Mouse (Mus musculus) monocyte, adult 5-6 weeks (primary cell): ENCODE results near the gene Enah. TPM values are rescaled to one million over a fixed set of nuclear protein-coding genes. Genes with fewer than 3 reads are reported as not detected.

ENCODE experiments used
- ATAC-seq: fragments of 153-309, 156-312 bp; replicated peaks from 2 replicates; pipeline ENCODE4 v1.8.0; 2017; ENCODE audit warnings: mild to moderate bottlenecking; ENCODE audit not compliant: low TSS enrichment, insufficient number of reproducible peaks, severe bottlenecking, poor library complexity, low FRiP score
- total RNA-seq: library from RNA; stranded (forward); fragments of 200-1000, 200-491, 200-594 nt; gene quantifications from 3 replicates; pipeline ENCODE4 v1.2.3, GENCODE M21; 2017

Enah gene
- total RNA-seq, 1 experiment from 2014 or later = not detected

DNA sequence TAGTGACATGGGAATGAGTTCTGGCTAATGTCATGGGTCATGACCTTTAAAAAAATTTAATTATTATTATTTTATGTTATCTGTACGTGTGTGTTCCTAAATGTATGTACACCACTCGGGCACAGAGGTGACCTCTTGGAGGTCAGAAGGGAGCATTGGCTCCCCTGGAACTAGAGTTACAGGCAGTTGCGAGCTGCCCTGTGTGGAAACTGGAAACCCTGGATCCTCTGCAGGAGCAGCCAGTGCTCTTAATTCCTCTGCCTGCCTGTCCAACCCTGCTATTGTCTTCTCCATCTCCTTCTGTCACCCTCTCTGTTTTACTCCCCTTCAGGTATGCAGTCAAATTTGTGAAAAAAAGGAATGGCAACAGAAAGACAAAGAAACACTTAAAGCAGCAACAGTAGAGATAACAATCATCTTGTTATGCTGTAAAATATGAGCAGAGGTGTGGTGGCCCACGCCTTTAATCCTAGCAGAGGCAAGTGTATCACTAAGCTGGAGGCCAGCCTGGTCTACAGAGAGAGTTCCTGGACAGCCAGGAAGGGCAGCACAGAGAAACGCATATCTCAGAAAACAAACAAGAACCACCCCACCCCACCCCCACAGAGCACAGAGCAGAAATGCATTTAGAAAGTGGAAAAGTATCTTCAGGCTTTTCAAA is 10.3 kb upstream of the Enah start:
- no peak for ATAC-seq

DNA sequence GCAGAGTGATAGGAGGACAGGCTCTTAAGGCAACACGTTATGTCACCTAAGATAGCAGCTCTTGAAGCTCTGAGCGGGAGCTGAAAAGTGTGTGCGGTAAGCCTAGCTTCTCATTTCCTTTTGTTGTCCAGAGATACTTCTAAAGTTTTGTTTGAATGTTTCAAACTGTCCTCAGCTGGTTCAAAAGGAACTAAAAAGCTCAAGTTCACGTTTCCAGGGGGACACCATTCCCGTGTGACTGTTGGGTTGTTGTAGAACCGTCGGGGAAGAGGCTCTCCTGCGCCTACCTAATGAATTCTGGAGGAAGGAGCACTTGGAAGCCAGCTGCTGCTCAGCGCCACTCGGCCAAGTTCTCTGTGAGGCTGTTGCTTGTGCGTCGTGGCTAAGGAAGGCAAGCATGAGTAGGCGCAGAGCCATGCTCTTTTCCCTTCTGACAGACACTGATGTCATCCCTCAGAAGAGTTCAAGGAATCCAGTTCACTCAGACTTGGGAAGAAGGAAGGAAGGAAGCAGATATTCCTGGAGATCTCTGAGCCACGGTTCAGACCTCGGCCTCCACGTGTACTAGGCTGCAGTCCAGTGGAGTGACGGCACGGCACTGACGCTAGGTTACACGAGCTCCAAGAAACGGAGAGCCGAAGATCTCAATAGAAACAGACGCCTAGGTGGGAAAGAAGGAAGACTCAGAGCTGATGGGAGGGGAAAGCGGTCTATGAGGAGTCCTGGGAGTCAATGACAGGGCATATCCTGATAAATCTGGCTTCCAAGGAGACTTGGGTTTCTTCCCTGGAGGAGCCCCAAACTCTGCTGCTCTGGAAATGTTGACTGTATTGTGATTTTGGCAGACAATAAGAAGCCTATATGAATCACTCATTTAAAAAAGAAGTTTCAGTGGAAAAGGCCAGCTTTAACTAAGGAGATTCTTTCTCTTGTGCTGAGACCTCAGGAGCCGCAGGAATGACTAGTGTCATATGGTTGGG is 8.7 kb upstream of the Enah start:
- ATAC-seq = no peak

DNA sequence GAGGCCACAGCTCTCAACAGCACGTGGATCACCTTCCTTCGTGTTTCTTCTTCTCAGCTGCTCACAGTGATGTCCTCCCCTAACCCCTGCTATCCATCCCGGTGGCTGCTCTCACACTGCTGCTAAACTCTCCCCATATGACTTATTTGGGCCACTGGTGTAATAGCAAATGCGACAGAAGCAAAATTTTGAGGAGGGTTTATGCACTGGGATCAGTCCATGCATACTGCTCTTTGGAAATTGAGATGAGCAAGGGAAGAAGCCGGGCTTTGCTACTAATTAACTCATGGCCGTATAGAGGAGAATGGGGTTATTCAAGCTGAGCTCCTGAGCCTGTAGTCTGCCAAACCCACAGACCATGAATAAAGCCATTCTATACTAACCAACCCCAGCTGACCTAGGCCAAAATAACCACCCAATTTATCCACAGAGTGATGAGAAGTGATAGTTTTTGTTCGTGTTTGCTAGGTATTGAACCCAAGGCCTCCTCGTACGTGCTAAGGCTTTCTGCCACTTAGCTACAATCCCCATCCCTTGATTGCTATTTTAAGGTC is 7.7 kb upstream of the Enah start:
- ATAC-seq = no peak

DNA sequence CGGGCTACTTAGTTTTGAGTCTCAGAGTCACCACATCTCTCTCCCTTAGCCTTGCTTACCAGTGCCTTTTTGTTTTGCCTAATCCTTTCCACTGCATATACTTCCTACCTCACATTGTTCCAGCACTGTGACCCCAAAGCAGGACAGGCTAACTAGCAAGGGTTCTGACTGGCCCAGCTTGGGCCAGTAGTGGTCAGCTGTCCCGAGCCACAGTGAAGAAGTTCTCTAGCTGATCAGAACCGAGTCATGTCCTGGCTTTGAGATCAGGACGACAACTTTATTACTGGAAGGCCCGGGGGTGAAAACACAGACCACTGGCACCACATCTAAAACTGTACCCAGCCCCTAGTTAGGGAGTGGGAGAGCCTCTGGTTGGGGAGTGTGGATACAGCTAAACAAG is 7.0 kb upstream of the Enah start:
- ATAC-seq = no peak

DNA sequence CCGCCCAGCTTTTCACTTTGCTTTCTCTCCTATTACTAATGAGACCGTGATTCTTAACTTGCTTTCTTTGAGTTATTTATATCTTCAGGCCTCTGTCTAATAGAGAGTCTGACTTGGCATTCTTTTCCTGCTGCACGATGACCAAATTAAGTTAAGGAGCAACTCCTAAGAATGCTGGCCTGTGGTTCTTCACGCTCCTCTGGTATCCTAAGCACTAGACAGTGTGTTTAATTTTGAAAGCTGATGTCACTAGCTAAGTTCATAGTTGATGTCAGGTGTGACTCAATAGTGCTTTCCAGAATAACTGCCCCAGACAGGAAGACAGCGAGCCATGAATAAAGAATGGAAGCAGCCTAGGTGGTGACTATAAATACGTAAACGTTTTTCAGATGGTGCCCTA is 6.3 kb upstream of the Enah start:
- no peak for ATAC-seq

DNA sequence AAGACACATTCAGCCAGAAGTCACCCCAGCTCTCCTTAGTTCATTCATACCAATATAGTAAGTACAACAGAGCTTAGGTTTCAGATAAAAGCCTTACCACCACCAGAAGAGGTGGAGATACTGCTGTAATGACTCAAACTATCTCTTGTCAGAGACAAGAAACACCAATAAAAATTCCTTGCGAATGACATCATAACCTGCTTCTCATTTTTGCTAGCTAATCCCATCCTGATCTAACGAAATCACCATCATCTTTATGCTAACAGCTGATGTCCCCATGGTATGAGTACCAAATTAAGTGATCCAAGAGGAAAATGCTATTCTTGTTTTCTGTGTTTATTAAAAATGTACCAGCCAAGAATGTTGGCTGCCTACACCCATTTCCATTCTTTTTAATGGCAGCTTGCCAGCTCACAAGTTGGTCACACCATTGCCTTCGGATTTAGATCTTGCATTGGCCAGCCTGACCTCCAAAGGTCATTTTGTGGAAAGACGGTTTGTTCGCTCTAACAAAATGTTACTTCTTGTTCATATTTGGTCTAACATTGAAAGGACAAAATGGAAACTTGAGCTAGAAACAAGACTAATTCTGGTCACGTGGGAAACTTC is 2.0 kb upstream of the Enah start:
- ATAC-seq = no peak

DNA sequence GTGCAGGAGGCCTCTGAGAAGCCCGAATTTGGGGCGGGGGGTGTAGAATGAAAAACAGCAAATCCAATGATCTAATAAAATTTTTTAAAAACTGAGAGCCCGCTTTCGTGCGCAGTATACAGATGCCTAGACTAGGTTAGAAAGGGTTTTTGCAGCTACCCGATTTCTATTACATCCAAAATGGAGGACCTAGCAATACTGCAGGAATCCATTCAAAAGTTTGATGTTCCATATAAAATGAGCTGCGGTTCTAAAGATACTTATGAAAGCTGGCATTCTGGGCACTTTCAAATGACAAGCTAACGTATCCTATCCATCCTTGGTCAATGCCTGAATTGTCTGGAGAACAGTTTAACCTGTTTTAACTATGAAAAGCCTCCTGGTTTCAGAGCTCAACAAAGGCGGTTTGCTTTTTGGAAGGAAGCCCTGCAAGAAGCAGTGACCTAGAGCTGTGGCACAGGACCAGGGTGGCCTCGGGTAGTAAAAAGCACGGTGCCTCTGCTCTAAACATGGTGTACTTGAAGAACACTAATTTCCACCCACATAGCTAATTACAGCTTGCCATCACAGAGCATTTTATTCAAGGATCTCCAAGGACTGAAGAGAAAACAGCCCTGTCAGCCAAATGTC is 1.2 kb upstream of the Enah start:
- no peak for ATAC-seq

DNA sequence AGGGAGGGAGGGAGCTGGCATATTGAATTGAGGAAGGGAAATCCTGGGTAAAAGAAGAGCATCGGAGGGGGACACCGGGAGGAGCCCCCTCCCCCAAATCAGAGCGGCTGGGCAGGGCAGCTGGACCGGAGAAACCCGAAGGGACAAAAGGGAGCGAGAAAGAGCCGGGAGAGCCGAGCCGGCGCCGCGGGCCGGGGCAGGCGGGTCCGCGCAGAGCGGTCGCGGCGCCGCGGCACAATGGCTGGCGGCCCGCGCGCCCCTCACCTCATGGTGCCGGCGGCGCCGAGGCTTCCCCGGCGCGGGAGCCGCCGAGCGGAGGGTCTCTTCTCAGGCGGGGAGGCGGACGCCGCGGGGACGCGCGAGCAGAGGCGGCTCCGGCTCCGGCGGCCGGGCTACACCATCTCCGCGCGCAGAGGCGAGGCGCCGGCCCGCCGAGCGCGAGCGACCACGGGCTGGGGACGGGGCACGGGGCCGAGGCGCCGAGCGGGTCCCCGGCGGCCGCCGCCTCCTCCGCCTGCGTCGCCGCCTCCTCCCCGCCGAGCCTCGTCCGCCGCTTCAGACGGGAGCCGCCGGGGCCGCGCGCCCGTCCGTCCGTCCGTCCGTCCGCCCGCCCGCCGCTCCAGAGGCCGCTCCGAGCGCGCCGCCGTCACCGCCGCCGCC is 394 bp downstream of the Enah start:
- no peak for ATAC-seq

DNA sequence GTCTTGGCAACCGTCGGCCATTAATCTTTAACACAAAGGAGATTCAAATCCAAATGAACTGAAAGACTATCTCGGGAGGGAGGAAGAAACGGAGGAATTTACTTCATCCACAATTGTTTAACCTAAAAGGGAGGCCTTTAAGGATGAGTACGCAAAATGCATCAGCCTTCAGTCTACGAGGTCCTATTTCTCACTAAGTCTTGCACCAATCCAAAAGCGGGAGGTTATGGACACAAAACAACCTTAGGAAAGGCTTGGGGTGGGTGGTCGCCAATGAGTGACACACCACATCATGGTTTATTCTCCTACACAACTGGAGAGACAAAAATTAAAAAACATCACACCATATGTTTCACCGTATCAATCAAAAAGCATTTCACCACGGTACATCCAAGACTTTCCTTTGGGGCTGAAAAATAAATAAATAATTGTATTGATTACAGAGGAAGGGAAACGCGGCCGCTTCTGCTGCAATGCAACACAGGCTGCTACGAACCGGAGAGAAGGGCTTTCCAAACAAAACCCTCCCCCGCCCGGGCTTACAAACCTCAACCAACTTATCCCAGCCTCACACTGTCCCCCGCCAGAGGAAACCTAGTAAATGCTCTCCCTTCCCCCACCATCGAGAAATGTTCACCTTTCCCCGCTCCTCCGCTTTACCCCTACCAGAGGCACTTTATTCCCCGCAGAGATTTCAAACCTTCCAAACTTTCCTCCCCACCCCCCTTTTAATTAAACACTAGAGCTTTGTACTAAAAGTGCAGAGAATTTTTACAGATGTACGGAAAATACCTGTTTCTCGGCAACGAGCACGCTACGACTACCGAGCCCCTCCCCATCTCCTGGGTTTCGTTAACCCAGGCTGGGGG is 1.2 kb downstream of the Enah start:
- ATAC-seq = no peak

DNA sequence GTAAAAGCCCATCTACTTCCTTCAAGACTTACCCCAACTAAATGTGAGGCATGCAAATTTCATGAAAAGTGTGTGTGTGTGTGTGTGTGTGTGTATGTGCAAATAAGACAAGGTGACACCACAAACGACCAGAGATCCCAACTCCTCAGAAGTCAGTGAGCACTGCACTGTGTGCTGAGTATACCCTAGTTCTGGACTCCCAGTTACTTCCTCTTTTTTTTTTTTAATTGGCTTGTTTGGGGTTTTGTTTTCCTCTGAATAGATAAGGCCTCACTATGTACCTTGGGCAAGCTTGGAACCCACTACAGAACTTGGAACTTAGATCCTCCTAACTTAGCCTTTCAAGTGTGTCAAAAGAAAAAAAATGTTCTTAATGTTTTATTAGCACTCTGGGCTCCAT is 14.0 kb downstream of the Enah start:
- no peak for ATAC-seq

DNA sequence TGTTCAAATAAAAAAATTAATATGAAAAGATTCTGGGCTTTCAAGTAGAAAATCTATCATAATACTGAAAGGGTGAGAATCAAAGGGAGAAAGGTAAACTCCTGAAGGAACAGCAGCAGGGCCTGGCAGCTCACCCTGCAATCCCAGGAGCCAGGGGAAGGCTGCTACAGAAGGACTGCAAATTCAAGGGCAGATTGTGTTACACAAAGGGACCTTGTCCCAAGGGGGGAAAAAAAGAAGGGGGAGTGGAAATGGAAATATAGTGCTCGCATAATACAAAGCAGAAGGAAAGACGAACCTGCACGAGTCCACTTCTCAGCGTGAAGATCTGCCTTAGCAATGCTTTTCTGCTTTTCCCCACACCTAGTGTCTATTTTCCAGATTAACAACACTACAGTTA is 21.1 kb downstream of the Enah start:
- ATAC-seq = no peak

DNA sequence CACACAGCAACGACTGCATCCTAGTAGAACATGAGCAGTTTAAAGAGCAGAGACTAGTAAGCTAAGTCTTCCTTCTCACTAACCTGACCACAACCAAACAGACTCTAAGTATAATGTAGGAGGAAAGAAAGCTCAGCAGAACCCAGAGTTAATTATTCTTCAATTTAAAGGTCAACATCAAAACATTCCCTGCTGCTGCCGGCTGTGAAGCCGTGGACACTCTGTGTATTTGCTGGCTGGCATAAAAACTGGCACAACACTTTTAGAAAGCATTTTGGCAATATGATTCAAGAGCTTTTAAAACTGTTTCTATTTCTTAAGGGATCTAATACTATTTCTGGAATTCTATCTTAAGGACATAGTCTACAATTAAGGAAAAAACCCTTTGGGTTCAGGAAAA is 22.0 kb downstream of the Enah start:
- ATAC-seq = no peak

DNA sequence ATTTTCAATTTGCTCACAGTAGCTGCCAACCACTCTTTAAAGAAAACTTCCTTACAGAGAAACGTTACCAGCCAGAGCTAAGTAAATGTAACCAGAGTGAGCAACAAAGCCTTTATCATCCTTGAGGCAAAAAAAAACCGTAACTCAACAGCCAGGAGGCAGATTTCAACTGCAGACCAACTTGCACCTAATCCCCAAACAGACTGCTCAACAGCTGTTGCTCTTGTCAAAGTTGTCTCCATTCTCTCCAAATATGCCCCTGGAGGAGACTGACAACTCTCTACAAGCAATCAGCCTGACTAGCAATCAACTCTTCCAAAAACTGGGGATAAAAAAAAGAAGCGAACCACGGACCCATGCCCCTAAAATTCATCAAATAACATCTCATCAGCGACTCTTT is 26.2 kb downstream of the Enah start:
- ATAC-seq = no peak

DNA sequence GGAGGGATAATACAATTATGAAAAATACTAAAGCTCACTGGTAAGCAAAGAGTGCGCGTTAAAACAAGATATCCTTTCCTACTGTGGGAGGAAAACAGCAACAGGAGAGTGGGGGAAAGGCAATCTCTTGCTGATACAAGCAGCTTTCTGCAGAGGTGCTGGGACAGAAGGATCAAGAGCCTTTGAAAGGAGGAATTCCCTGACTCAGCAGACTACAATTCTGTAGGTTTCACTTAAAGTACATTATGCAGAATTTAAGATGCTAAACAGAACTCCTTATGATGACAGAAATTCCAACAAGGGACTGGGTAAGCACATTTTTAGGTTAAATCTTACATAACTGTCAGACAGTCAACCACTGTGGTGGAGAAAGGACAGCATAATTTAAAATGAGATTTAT is 31.4 kb downstream of the Enah start:
- ATAC-seq = no peak

DNA sequence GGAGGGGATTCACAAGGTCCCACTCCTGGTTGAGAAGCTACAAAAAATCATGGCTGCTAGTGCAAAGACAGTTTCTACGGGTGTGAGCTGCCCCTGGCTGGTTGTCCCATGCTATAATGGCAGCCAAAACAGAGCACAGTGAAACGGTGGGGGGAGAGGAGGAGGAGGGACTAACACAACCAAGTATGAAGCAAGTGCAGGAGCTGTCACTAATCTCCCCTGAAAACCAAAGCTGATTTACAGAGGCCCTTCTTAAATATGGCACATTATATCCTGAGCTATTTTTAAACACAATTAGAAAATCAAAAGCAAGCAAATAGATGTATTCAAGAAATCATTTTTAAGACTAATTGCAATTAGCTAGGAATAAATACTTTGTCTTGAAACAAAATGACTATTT is 32.6 kb downstream of the Enah start:
- ATAC-seq = no peak

DNA sequence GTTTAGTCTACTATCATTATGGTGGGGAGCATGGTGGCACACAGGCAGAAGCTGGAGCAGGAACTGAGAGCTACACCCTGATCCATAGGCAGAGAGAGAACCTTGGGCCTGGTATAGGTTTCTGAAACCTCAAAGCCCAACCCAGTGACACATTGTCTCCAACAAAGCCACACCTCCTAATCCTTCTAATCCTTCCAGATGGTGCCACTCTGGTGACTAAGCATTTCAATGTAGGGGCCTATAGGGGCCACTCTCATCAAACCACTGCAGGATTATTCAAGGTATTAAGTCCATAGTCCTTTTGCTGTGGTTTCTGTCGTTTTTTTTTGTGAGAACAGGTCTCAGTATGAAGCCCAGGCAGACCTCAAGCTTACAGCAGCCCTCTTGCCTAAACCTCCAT is 33.9 kb downstream of the Enah start:
- no peak for ATAC-seq

DNA sequence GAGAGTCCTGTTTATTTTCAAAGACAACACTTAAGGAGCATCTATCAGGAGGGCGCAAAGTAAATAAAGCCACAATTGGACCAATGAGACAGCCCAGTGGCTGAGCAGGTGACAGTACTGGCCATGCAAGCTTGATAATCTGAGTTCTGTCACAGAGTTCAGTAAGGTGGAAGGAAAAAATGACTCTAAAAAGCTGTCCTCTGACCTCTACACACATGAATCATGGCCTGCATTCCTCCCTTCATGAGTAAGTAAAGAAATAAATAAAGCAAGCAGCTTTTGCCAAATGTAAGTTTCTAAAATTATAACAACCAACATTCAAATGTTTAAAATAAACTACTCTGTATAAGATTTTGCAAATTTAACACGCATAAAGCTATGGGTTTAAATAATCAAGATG is 35.0 kb downstream of the Enah start:
- no peak for ATAC-seq
